Mouse (Mus musculus) spleen, postnatal 4 days (tissue): ENCODE data around the gene Prkn.

ENCODE experiments used
- DNase-seq, 2 experiments: peaks; one replicate each; pipeline ENCODE4 v3.0.0; 2022; ENCODE audit warnings: low spot score in 2 of 2

The Prkn gene

GRCm38 (mm10) chr17:11844436-11844835 is 1004.3 kb downstream of the Prkn start:
- no peak for DNase-seq

GRCm38 (mm10) chr17:11844989-11845388 is 1004.8 kb downstream of the Prkn start:
- DNase-seq = no peak

- DNase-seq = no peak
Measured at GRCm38 (mm10) chr17:11845506-11845905, 1005.3 kb downstream of the Prkn start.

GRCm38 (mm10) chr17:11854571-11854970 is 1014.4 kb downstream of the Prkn start:
- DNase-seq = no peak

- no peak for DNase-seq
Measured at GRCm38 (mm10) chr17:11858772-11859405, 1018.7 kb downstream of the Prkn start.

GRCm38 (mm10) chr17:11861178-11861577 is 1021.0 kb downstream of the Prkn start:
- DNase-seq = no peak

GRCm38 (mm10) chr17:11862360-11862759 is 1022.2 kb downstream of the Prkn start:
- no peak for DNase-seq

- DNase-seq = no peak
Measured at GRCm38 (mm10) chr17:11863017-11863416, 1022.8 kb downstream of the Prkn start.

- no peak for DNase-seq
Measured at GRCm38 (mm10) chr17:11866231-11866630, 1026.0 kb downstream of the Prkn start.

- no peak for DNase-seq
Measured at GRCm38 (mm10) chr17:11867334-11868095, 1027.3 kb downstream of the Prkn start.

GRCm38 (mm10) chr17:11870546-11870945 is 1030.4 kb downstream of the Prkn start:
- no peak for DNase-seq

GRCm38 (mm10) chr17:11876240-11876639 is 1036.1 kb downstream of the Prkn start:
- DNase-seq = no peak

- no peak for DNase-seq
Measured at GRCm38 (mm10) chr17:11881110-11881820, 1041.1 kb downstream of the Prkn start.

GRCm38 (mm10) chr17:11885601-11886000 is 1045.4 kb downstream of the Prkn start:
- no peak for DNase-seq

GRCm38 (mm10) chr17:11886963-11887362 is 1046.8 kb downstream of the Prkn start:
- DNase-seq = no peak

GRCm38 (mm10) chr17:11887591-11888205 is 1047.5 kb downstream of the Prkn start:
- no peak for DNase-seq

GRCm38 (mm10) chr17:11888806-11889205 is 1048.6 kb downstream of the Prkn start:
- DNase-seq = no peak

- no peak for DNase-seq
Measured at GRCm38 (mm10) chr17:11900300-11900699, 1060.1 kb downstream of the Prkn start.

GRCm38 (mm10) chr17:11901731-11902130 is 1061.5 kb downstream of the Prkn start:
- DNase-seq = no peak

GRCm38 (mm10) chr17:11903001-11903400 is 1062.8 kb downstream of the Prkn start:
- no peak for DNase-seq

- DNase-seq = no peak
Measured at GRCm38 (mm10) chr17:11910668-11911398, 1070.6 kb downstream of the Prkn start.

GRCm38 (mm10) chr17:11912136-11912535 is 1072.0 kb downstream of the Prkn start:
- DNase-seq = no peak
